Mouse (Mus musculus) heart, adult 8-10 months (tissue): Measurements from ENCODE around the gene Vegfb. TPM values are rescaled to one million over a fixed set of nuclear protein-coding genes. Genes with fewer than 3 reads are reported as not detected.

Experiments
- DNase-seq: peaks from one replicate; pipeline ENCODE4 v3.0.0; 2022; ENCODE audit warnings: low spot score
- total RNA-seq, 4 experiments: library from RNA; stranded (reverse); gene quantifications; 2 replicates each; pipeline ENCODE4 v1.2.4; 2022

The Vegfb gene
- total RNA-seq, 4 experiments from 2014 or later: 488 to 525 (median 495) TPM

GRCm38 (mm10) chr19:6941372-6942248 is 45.8 kb downstream of the Vegfb start, which contains the start of gene Bad:
Gene Bad (plus strand): TSS chr19:6941861.
- peak; percentile 92 for DNase-seq

GRCm38 (mm10) chr19:6940396-6941351 is 46.8 kb downstream of the Vegfb start:
- DNase-seq: no peak

GRCm38 (mm10) chr19:6939106-6940002 is 48.1 kb downstream of the Vegfb start:
- DNase-seq: no peak

GRCm38 (mm10) chr19:6937541-6938465 is 49.6 kb downstream of the Vegfb start:
- DNase-seq: peak; percentile 55

GRCm38 (mm10) chr19:6936299-6936698 is 51.2 kb downstream of the Vegfb start:
- DNase-seq: no peak

- no peak for DNase-seq
Observed at GRCm38 (mm10) chr19:6934195-6934977, 53.1 kb downstream of the Vegfb start, which contains the start of gene Kcnk4. Gene Kcnk4 (minus strand): TSS chr19:6934515.

GRCm38 (mm10) chr19:6933436-6934194 is 53.8 kb downstream of the Vegfb start:
- DNase-seq: no peak

GRCm38 (mm10) chr19:6933102-6933435 is 54.4 kb downstream of the Vegfb start:
- DNase-seq: no peak

Other genes starting within 250 kb of the Vegfb start
- 10 to 100 TPM; 15.0 to 20.0 (median 17.5) TPM for gene Rps6ka4, start 147.0 kb downstream of the Vegfb start, total RNA-seq
- under 1 TPM; 0.44 to 0.89 (median 0.66) TPM for gene Ccdc88b, start 129.4 kb downstream of the Vegfb start, total RNA-seq
- gene Trmt112, start 78.0 kb downstream of the Vegfb start, total RNA-seq: 10 to 100 TPM; 29.9 to 49.7 (median 39.7) TPM
- gene Prdx5, start 77.5 kb downstream of the Vegfb start, total RNA-seq: 100 to 1,000 TPM; 620 to 842 (median 766) TPM
- 100 to 1,000 TPM; 153 to 180 (median 168) TPM for gene Esrra, start 65.8 kb downstream of the Vegfb start, total RNA-seq
- not detected for gene Catsperz, start 62.3 kb downstream of the Vegfb start, total RNA-seq
- not detected for gene Kcnk4, start 53.1 kb downstream of the Vegfb start, total RNA-seq
- 10 to 100 TPM; 19.5 to 23.8 (median 21.3) TPM for gene Bad, start 45.8 kb downstream of the Vegfb start, total RNA-seq
- 10 to 100 TPM; 33.4 to 37.4 (median 35.7) TPM for gene Gpr137, start 45.2 kb downstream of the Vegfb start, total RNA-seq
- 100 to 1,000 TPM in 1 of 4 experiments, 10 to 100 TPM in 3; 75.4 to 112 (median 91.3) TPM for gene Ppp1r14b, start 12.7 kb downstream of the Vegfb start, total RNA-seq
- 10 to 100 TPM; 15.6 to 16.2 (median 15.6) TPM for gene Plcb3, start 11.2 kb downstream of the Vegfb start, total RNA-seq
- gene Fkbp2, start 7.2 kb downstream of the Vegfb start, total RNA-seq: 10 to 100 TPM; 17.2 to 23.1 (median 20.9) TPM
- gene Dnajc4, start 4.9 kb upstream of the Vegfb start, total RNA-seq: 10 to 100 TPM; 48.7 to 62.9 (median 53.7) TPM
- 10 to 100 TPM; 26.8 to 34.4 (median 29.9) TPM for gene Nudt22, start 8.5 kb upstream of the Vegfb start, total RNA-seq
- gene Trpt1, start 8.5 kb upstream of the Vegfb start, total RNA-seq: 10 to 100 TPM; 26.1 to 30.5 (median 27.3) TPM
- gene Fermt3, start 31.8 kb upstream of the Vegfb start, total RNA-seq: 1 to 10 TPM; 3.3 to 9.6 (median 4.4) TPM
- gene Stip1, start 52.3 kb upstream of the Vegfb start, total RNA-seq: 100 to 1,000 TPM in 3 of 4 experiments, 10 to 100 TPM in 1; 96.7 to 125 (median 109) TPM
- gene Macrod1, start 69.2 kb upstream of the Vegfb start, total RNA-seq: 100 to 1,000 TPM; 318 to 340 (median 328) TPM
- gene Flrt1, start 118.1 kb upstream of the Vegfb start, total RNA-seq: 1 to 10 TPM in 3 of 4 experiments, under 1 TPM in 1; 0.92 to 2.0 (median 1.4) TPM
- 10 to 100 TPM; 62.2 to 71.6 (median 68.0) TPM for gene Otub1, start 218.7 kb upstream of the Vegfb start, total RNA-seq
- 100 to 1,000 TPM; 406 to 459 (median 432) TPM for gene Cox8a, start 230.0 kb upstream of the Vegfb start, total RNA-seq